Mouse (Mus musculus) layer of hippocampus, adult 18-20 months (tissue): ENCODE results near the gene Fbxw16. TPM values are rescaled to one million over a fixed set of nuclear protein-coding genes. Genes with fewer than 3 reads are reported as not detected.
"Not testable (repeated sequence)": the region's sequence is repeated elsewhere in the genome, so short reads cannot be mapped to it uniquely, and the experiment has no call there.

ENCODE experiments used
- DNase-seq, 2 experiments: peaks; one replicate each; pipeline ENCODE4 v3.0.0; 2022; ENCODE audit warnings: low spot score in 2 of 2
- long read RNA-seq: library from polyadenylated mRNA; stranded (forward); transcript quantifications from one replicate; pipeline ENCODE4 v2.0.0, GENCODE M21; 2021
- total RNA-seq, 2 experiments: library from RNA; stranded (reverse); gene quantifications; 2 replicates each; pipeline ENCODE4 v1.2.3; 2021

Gene Fbxw16
- total RNA-seq: not detected
- long read RNA-seq: 0 reads

DNA sequence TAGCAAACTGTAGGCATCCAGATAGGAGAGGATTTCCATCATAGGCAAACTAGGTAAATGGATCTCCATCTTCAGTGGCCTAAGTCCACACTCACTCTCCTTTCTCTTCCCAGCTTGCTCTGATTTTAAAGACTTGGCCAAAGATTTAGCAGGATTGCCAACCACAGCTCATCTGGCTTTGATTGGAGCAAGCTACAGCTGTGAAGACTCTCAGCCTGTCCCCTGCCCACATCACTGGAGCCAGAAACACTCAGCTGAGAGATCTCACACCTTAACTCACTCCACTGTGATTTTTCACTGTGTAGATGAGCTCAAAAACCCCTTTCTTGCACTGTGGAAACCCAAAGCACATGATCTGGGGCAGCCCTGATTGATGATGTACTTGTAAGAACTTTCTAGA is at the start of gene Fbxw16:
Fbxw16 (minus strand) TSS at position 101 of the 400 bp plus-strand sequence.
- DNase-seq: no peak

DNA sequence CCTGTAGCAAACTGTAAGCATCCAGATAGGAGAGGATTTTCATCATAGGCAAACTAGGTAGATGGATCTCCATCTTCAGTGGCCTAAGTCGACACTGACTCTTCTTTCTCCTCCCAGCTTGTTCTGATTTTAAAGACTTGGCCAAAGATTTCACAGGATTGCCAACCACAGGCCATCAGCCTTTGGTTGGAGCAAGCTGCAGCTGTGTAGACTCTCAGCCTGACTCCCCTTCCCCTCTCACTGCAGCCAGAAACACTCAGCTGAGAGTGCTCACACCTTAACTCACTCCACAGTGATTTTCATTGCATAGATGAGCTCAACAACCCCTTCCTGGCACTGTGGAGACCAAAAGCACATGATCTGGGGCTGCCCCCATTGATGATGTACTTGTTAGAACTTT is 46.8 kb upstream of the Fbxw16 start, which contains the start of gene Fbxw19:
Fbxw19 (minus strand) TSS at position 101 of the 400 bp plus-strand sequence.
- not testable (repeated sequence) for DNase-seq

DNA sequence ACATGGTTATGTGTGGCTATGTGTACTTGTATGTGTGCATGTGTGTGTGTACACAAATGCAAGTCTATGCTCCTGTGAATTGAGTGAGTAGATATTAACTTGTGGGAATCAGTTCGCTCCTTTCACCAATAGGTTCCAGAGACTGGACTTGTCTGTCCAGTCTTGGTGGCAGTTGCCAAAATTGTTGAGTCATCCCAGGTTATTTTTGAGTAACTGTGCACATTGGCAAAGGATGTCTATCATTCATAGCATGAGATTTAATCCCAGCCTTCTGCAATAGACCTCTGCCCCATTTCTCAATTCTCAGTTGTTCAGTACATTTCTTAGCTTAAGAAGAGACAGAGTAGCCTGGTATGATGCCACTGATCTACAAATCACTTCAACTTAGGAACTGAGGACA is 16.0 kb downstream of the Fbxw16 start:
- no peak for DNase-seq

DNA sequence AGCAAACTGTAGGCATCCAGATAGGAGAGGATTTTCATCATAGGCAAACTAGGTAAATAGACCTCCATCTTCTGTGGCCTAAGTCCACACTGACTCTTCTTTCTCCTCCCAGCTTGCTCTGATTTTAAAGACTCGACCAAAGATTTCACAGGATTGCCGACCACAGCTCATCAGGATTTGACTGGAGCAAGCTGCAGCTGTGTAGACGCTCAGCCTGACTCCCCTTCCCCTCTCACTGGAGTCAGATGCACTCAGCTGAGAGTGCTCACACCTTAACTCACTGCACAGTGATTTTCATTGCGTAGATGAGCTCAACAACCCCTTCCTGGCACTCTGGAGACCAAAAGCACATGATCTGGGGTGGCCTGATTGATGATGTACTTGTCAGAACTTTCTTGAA is 44.7 kb downstream of the Fbxw16 start, which contains the start of gene Fbxw22:
Fbxw22 (minus strand) TSS at position 101 of the 400 bp plus-strand sequence.
- DNase-seq: not testable (repeated sequence)

Other genes with a start within 250 kb of the Fbxw16 start
- not detected for gene Fbxw20, start 214.4 kb downstream of the Fbxw16 start, total RNA-seq
- gene Fbxw14, start 161.5 kb downstream of the Fbxw16 start, total RNA-seq: not detected
- gene Fbxw28, start 109.5 kb downstream of the Fbxw16 start, total RNA-seq: not detected
- not detected for gene Fbxw22, start 44.8 kb downstream of the Fbxw16 start, total RNA-seq
- gene Fbxw19, start 46.7 kb upstream of the Fbxw16 start, total RNA-seq: not detected
- not detected for gene Fbxw15, start 119.1 kb upstream of the Fbxw16 start, total RNA-seq
- gene Fbxw24, start 176.9 kb upstream of the Fbxw16 start, total RNA-seq: not detected
- gene Fbxw25, start 215.5 kb upstream of the Fbxw16 start, total RNA-seq: not detected